Mouse (Mus musculus) embryonic facial prominence, embryonic 15.5 days (tissue): ENCODE results near the gene Atp8b5. TPM values are rescaled to one million over a fixed set of nuclear protein-coding genes. Genes with fewer than 3 reads are reported as not detected.

ENCODE experiments used
- polyA plus RNA-seq: library from polyadenylated mRNA; unstranded; fragments of >200 nt; fragmentation: Nextera tagmentation; extraction: Ambion mirVana; gene quantifications from 2 replicates; pipeline ENCODE4 v1.2.1, GENCODE M21; 2015

Gene Atp8b5
- polyA plus RNA-seq, 1 experiment from 2014 or later = 0.63 TPM

Other genes starting within 250 kb of the Atp8b5 start
- gene Pigo, start 241.3 kb upstream of the Atp8b5 start, polyA plus RNA-seq = 23.4 and 23.9 TPM in 2 replicates
- gene Stoml2, start 235.4 kb upstream of the Atp8b5 start, polyA plus RNA-seq = 294 and 307 TPM in 2 replicates
- gene Fam214b, start 220.9 kb upstream of the Atp8b5 start, polyA plus RNA-seq = 16.9 and 17.2 TPM in 2 replicates
- 4.9 and 6.3 TPM in 2 replicates for gene Unc13b, start 208.2 kb upstream of the Atp8b5 start, polyA plus RNA-seq
- 18.2 TPM in 2 replicates for gene Rusc2, start 114.8 kb downstream of the Atp8b5 start, polyA plus RNA-seq
- gene Fam166b, start 162.0 kb downstream of the Atp8b5 start, polyA plus RNA-seq = 0.41 and 0.44 TPM in 2 replicates
- gene Tesk1, start 174.8 kb downstream of the Atp8b5 start, polyA plus RNA-seq = 9.2 and 9.3 TPM in 2 replicates
- 3.1 and 3.8 TPM in 2 replicates for gene Cd72, start 187.5 kb downstream of the Atp8b5 start, polyA plus RNA-seq
- gene Sit1, start 216.6 kb downstream of the Atp8b5 start, polyA plus RNA-seq = not detected in 2 replicates
- gene Ccdc107, start 225.7 kb downstream of the Atp8b5 start, polyA plus RNA-seq = 71.7 and 81.0 TPM in 2 replicates
- gene Arhgef39, start 232.5 kb downstream of the Atp8b5 start, polyA plus RNA-seq = 36.8 and 39.8 TPM in 2 replicates
- 2.5 and 4.8 TPM in 2 replicates for gene Car9, start 239.8 kb downstream of the Atp8b5 start, polyA plus RNA-seq